Mouse (Mus musculus) heart, postnatal 0 days (tissue): ENCODE measurements at regions not wholly inside any gene's neighbourhood (a gene's known extent, or its start where the extent isn't known, plus 50 kb on each side); places are given as distances from the start of the nearest gene placed in this dataset.

Experiments
- ATAC-seq: fragments of 200-750 bp; cut with Nextera tagmentation; 2 replicates; pipeline ENCODE4 v1.8.0; 2017; ENCODE audit warnings: low read depth, moderate number of reproducible peaks, moderate library complexity; ENCODE audit not compliant: insufficient read depth
- DNase-seq: peaks from one replicate; pipeline ENCODE4 v3.0.0-alpha.2; 2016; ENCODE audit warnings: low spot score
- H3K27ac ChIP-seq: fragments of 300-500 bp; sonication (generic); 2 replicates; pipeline ENCODE4 v1.5.1; 2014; ENCODE audit warnings: low read depth, mild to moderate bottlenecking
- H3K27me3 ChIP-seq: fragments of 300-500 bp; sonication (generic); 2 replicates; pipeline ENCODE4 v1.6.1; 2014; ENCODE audit warnings: low read length, mixed read lengths; ENCODE audit not compliant: control insufficient read depth, insufficient read depth
- H3K36me3 ChIP-seq: fragments of 300-500 bp; sonication (generic); replicated peaks from 2 replicates; pipeline ENCODE4 v1.6.1; 2014; ENCODE audit warnings: low read length, mixed read lengths; ENCODE audit not compliant: control insufficient read depth, insufficient read depth
- H3K4me1 ChIP-seq: fragments of 300-500 bp; sonication (generic); 2 replicates; pipeline ENCODE4 v1.6.1; 2014; ENCODE audit warnings: antibody characterized with exemption; ENCODE audit not compliant: control insufficient read depth, insufficient read depth
- H3K4me2 ChIP-seq: fragments of 300-500 bp; sonication (generic); 2 replicates; pipeline ENCODE4 v1.6.1; 2014; ENCODE audit warnings: low read depth, mild to moderate bottlenecking, low read length, moderate library complexity
- H3K4me3 ChIP-seq: fragments of 300-500 bp; sonication (generic); 2 replicates; pipeline ENCODE4 v1.5.1; 2014; ENCODE audit warnings: low read depth, low read length
- H3K9ac ChIP-seq: fragments of 300-500 bp; sonication (generic); replicated peaks from 2 replicates; pipeline ENCODE4 v1.6.1; 2014; ENCODE audit warnings: low read depth, low read length, mixed read lengths
- H3K9me3 ChIP-seq: fragments of 300-500 bp; sonication (generic); replicated peaks from 2 replicates; pipeline ENCODE4 v1.6.1; 2016; ENCODE audit warnings: low read length; ENCODE audit not compliant: control insufficient read depth
- CTCF ChIP-seq: IDR thresholded peaks from 2 replicates; pipeline ENCODE4 v1.5.1; 2016; ENCODE audit warnings: antibody characterized with exemption, control low read depth, low read depth
- EP300 ChIP-seq: IDR thresholded peaks from 2 replicates; pipeline ENCODE4 v1.6.1; 2016; ENCODE audit warnings: antibody characterized with exemption, low read depth
- WGBS: fragments of 180-500 bp; shearing (Covaris S2); extraction: QIAGEN DNeasy Blood & Tissue Kit; methylation state at CpG from one replicate; pipeline ENCODE4 v1.1.7; 2014; 5-methylcytosine and 5-hydroxymethylcytosine counted together

DNA sequence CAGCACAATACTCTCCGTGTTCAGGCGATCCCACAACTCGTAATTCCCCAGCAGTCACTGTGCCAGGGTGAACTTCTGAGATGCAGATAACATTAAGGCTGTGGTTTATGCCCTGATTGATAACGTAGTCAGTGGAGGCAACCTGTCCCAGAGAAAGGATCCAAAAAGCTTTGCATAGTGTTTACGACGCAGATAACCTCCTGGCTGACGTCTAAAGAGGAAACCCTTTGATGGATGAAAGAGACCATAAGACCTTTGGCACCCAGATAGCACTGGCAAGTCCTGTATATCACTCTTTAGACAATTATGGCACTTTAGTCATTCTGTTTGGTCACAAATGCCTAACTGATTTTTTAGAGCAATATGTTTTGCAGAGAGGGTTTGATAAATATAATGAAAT lies 538.8 kb upstream of the Map3k7 start:
- no peaks in the 10 kb centered on the region for H3K36me3 ChIP-seq
- no peak overlapping the region for H3K4me2 ChIP-seq
- H3K9me3 ChIP-seq = no peaks in the 10 kb centered on the region
- DNase-seq (no peak), ATAC-seq (no peak)
- no peak for TF ChIP-seq EP300
- no peak for TF ChIP-seq CTCF
- no peak overlapping the region for H3K27ac ChIP-seq
- H3K27me3 ChIP-seq = no peaks in the 10 kb centered on the region
- WGBS = 18% methylated on average over 7 of the region's 7 CpGs
- no peaks in the 10 kb centered on the region for H3K4me1 ChIP-seq
- H3K9ac ChIP-seq = no peak overlapping the region
- no peak overlapping the region for H3K4me3 ChIP-seq

DNA sequence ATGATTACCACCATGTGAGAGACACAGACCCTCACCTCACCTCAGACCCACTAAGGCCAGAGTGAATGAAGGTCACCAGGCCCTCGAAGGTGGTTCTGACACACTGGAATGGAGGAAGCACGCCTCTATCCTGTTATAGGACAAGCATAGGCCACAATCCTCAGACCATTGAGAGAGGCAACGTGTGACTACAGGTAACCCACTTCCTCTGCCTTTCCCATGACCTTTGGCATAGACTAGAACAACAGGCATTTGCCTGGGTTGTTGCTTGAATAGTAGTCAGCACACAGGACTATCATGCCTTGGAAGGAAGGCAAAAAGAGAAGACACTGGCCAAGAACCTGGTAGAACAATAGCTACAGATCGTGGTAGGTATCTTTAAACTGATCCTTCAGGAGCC lies 538.2 kb upstream of the Map3k7 start:
- no peak for DNase-seq
- no peaks in the 10 kb centered on the region for H3K9me3 ChIP-seq
- TF ChIP-seq CTCF (no peak), EP300 (no peak)
- no peak overlapping the region for H3K9ac ChIP-seq
- H3K36me3 ChIP-seq = no peaks in the 10 kb centered on the region
- ATAC-seq = no peak
- 68% methylated on average over 4 of the region's 4 CpGs for WGBS
- peak overlapping the region; percentile 51; the same call in 1 of the 2 replicates for H3K27ac ChIP-seq
- H3K4me2 ChIP-seq = no peak overlapping the region
- H3K4me1 ChIP-seq = no peaks in the 10 kb centered on the region
- no peaks in the 10 kb centered on the region for H3K27me3 ChIP-seq
- no peak overlapping the region for H3K4me3 ChIP-seq

GRCm38 (mm10) chr4:31426169-31427030 lies 537.5 kb upstream of the Map3k7 start:
- TF ChIP-seq EP300 = 0 out of 2 replicates have a peak, but pooled peaks have one; percentile 43
- TF ChIP-seq CTCF = no peak

DNA sequence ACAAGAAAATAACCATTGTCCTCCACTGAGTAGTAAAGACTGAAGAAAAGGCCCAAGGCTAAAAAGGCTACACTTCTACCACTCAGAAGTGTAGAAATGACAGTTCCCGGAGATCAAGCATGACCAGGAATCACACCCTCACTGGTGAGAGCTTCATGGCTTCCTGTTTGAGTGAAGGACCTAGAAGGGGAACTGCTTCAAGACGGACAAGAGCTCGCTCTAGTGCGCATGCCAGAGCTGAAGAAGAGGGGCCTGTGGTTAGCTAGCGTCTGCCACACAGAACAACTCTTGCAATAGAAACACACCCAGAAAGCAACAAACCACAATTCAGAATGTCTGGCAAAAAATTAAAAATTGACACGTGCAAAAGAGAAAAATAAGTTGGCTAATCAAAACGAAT lies 530.0 kb upstream of the Map3k7 start:
- Histone ChIP-seq H3K36me3 (no peaks in the 10 kb centered on the region), H3K9ac (no peak overlapping the region), H3K27me3 (no peaks in the 10 kb centered on the region), H3K27ac (no peak overlapping the region), H3K4me2 (no peak overlapping the region), H3K9me3 (no peaks in the 10 kb centered on the region), H3K4me1 (no peaks in the 10 kb centered on the region), H3K4me3 (no peak overlapping the region)
- DNase-seq (no peak), ATAC-seq (no peak)
- WGBS = 82% methylated on average over 7 of the region's 7 CpGs
- TF ChIP-seq EP300 = no peak
- no peak for TF ChIP-seq CTCF

More at GRCm38 (mm10) chr4:31426169-31427030, 537.5 kb upstream of the Map3k7 start:
- Histone ChIP-seq H3K9me3 (no peaks in the 10 kb centered on the region), H3K4me2 (no peak overlapping the region), H3K4me3 (no peak overlapping the region), H3K27me3 (no peaks in the 10 kb centered on the region), H3K36me3 (no peaks in the 10 kb centered on the region), H3K27ac (peak overlapping the region; percentile 51; the same call in 1 of the 2 replicates), H3K9ac (no peak overlapping the region), H3K4me1 (no peaks in the 10 kb centered on the region)
- DNase-seq = peak; percentile 73
- WGBS = 23% methylated on average over 7 of the region's 7 CpGs
- ATAC-seq = peak; percentile 78

- no peak overlapping the region for H3K9ac ChIP-seq
- no peaks in the 10 kb centered on the region for H3K36me3 ChIP-seq
- H3K27ac ChIP-seq = peak overlapping the region; percentile 72; the same call in 1 of the 2 replicates
- peak overlapping the region; percentile 16 for H3K4me3 ChIP-seq
- ATAC-seq = no peak
- peak overlapping the region; percentile 46 for H3K4me2 ChIP-seq
- 23% methylated on average over 7 of the region's 7 CpGs for WGBS
- DNase-seq = no peak
- no peaks in the 10 kb centered on the region for H3K27me3 ChIP-seq
- no peaks in the 10 kb centered on the region for H3K9me3 ChIP-seq
- H3K4me1 ChIP-seq = peaks cover 4% of the 10 kb centered on the region; the same call in 1 of the 2 replicates
- TF ChIP-seq EP300 (no peak), CTCF (no peak)
These were observed 509.0 kb upstream of the Map3k7 start for GRCm38 (mm10) chr4:31454898-31455297.

DNA sequence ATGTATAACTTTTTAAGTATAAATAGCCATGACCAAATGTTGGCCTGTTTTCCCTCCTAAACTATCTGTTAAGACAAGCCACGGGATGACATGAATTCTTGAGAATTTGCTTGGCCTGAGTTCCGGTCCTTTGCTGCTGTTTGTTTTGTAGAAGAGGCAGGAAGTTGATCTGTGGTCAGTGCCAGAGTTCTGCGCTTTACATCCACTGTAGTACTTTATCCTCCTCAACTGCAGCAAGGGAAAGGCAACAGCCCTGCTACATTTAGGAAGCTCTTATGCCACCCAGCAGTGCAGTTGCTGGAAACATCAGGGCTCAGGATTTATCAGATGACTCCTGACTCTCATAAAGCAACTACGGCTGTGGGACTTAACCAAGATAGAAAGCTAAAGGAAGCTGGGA lies 508.4 kb upstream of the Map3k7 start:
- Histone ChIP-seq H3K4me3 (no peak overlapping the region), H3K4me2 (peak overlapping the region; percentile 46), H3K9ac (no peak overlapping the region), H3K4me1 (peaks cover 4% of the 10 kb centered on the region; the same call in 1 of the 2 replicates), H3K27ac (peak overlapping the region; percentile 81), H3K9me3 (no peaks in the 10 kb centered on the region), H3K36me3 (no peaks in the 10 kb centered on the region), H3K27me3 (no peaks in the 10 kb centered on the region)
- TF ChIP-seq EP300 = no peak
- no peak for TF ChIP-seq CTCF
- DNase-seq (no peak), ATAC-seq (peak; percentile 53)
- 18% methylated on average over 4 of the region's 4 CpGs for WGBS
